Mouse (Mus musculus): ENCODE data around the gene Ifna1.
"Not testable (repeated sequence)": the region's sequence is repeated elsewhere in the genome, so short reads cannot be mapped to it uniquely, and the experiment has no call there.

Ifna1 gene

DNA sequence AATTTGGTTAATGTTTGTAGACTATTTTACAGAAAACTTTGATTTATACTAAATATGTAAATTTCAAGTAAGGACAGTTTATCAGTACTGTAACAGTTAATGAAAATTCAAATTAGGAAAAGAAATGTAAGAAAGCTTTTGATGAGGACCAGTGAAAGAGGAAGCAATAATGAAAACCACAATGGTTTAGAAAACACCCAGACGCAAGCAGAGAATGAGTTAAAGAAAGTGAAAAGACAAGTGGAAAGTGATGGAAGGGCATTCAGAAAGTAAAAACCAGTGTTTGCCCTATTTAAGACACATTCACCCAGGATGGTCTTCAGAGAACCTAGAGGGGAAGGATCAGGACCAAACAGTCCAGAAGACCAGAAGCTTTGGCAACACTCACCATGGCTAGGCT is at the start of gene Ifna1:
TSS of gene Ifna1 (plus strand) at position 390 of the 400 bp plus-strand sequence.
- DNase-seq = no peak

DNA sequence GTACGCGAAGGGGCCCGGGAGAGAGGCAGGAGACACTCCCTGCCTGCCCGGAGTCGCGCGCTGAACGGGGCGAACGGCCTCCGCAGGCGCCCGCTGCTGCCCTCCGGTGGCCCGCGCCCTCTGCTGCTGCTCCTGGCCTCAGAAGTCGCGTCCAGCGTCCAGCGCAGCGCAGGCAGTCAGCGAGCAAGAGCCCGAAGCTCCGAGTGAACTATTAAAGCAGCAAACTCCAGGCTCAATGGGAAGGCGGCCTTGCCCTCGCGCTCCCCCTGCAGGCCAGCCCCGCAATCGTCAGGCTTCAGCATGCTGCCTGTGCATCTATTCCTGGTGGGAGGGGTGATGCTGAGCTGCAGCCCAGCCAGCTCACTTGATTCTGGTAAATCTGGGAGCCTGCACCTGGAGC is 46.9 kb upstream of the Ifna1 start, which contains the start of gene Gm13287:
TSS of gene Gm13287 (plus strand) at position 301 of the 400 bp plus-strand sequence.
- DNase-seq = not testable (repeated sequence)

- DNase-seq = not testable (repeated sequence)
These were observed 44.7 kb upstream of the Ifna1 start, which contains the start of gene Gm13288 for GRCm38 (mm10) chr4:88805231-88805630. Gm13288 (plus strand) TSS chr4:88805531.

- not testable (repeated sequence) for DNase-seq
These were observed 44.1 kb upstream of the Ifna1 start for GRCm38 (mm10) chr4:88805761-88806160.

- no peak for DNase-seq
These were observed 34.0 kb upstream of the Ifna1 start, which contains the start of gene Ifna7 for GRCm38 (mm10) chr4:88815928-88816327. Ifna7 (plus strand) TSS chr4:88816228.

- DNase-seq = no peak
These were observed 30.2 kb upstream of the Ifna1 start, which contains the start of gene Ifna11 for GRCm38 (mm10) chr4:88819659-88820058. Ifna11 (plus strand) TSS chr4:88819959.

- peak; percentile 15 to 33 for DNase-seq
These were observed 26.9 kb upstream of the Ifna1 start for GRCm38 (mm10) chr4:88822995-88823394.

GRCm38 (mm10) chr4:88827116-88827515 is 22.8 kb upstream of the Ifna1 start, which contains the start of gene Ifna6:
Ifna6 (plus strand) TSS chr4:88827416.
- DNase-seq = not testable (repeated sequence)

DNA sequence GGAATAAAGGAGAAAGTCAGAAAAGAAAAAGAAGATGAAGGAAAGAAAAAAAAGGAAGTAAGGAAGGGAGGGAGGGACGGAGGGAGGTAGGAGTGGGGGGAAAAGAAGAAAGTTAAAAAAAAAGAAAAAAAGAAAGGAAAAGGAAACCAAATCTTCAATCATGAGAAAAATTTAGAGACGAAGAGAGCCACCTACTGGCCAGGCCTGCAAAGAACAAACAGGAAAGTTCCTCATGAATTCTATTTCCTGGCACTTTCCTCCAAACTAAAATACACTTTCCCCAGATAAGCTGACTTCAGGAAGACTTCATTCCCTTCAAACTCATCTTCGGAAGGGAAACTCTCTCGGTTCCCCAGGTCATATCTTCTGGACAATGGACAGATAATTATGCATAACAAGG is 19.4 kb upstream of the Ifna1 start:
- peak; percentile 20 to 32 for DNase-seq

GRCm38 (mm10) chr4:88835225-88835624 is 14.7 kb upstream of the Ifna1 start, which contains the start of gene Ifna5:
Ifna5 (plus strand) TSS chr4:88835525.
- DNase-seq = not testable (repeated sequence)

DNA sequence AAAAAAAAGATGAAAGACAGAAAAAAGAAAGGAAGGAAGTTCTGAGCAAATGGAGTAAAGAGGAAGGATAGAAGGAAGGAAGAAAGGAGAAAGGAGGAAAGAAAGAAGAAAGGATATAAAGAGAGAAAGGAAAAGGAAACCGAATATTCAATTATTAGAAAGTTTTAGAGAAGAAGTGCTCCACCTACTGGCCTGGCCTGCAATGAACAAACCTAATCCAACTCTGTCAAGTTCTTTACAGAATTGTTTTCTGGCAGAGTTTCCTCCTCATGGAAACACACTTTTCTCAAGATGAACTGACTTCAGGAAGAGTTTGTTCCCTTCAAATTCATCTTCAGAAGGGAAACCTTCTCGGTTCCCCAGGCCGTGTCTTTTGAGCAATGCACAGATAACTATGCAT is 11.1 kb upstream of the Ifna1 start:
- peak; percentile 5 to 14 for DNase-seq

- no peak for DNase-seq
These were observed 9.8 kb upstream of the Ifna1 start for GRCm38 (mm10) chr4:88840058-88840457.

DNA sequence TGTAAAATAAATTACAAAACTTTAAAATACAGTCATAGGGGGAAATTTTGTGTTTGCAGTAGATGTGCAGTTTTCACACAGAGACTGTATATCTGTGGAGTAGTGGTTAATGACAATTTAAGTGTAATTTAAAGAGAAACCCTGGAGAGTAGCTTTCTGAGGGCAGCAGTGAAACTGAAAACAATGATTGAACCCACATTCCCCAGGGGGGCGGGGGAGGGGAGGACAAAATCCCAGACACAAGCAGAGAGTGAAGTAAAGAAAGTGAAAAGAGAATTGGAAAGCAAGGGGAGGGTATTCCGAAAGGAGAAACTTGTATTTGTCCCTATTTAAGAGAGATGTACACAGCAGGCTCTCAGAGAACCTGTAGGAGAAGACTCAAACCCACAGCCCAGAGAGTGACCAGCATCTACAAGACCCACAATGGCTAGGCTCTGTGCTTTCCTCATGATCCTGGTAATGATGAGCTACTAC is 8.4 kb upstream of the Ifna1 start, which contains the start of gene Ifna4:
TSS of gene Ifna4 (plus strand) at position 424 of the 474 bp plus-strand sequence.
- DNase-seq = no peak

DNA sequence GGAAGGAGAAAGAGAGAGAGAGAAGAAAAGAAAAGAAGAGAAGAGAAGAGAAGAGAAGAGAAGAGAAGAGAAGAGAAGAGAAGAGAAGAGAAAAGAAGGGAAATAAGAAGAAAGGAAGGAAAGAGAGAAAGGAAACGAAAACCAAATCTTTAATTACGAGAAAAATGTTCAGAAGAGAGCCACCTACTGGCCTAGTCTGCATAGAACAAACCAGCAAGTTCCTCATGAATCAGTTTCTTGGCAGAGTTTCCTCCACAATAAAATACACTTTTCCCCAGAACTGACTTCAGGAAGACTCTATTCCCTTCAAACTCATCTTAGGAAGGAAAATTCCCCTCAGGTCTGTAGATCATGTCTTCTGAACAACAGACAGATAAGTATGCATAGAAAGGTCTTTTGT is 4.6 kb upstream of the Ifna1 start:
- DNase-seq = no peak

GRCm38 (mm10) chr4:88851026-88851763 is 1.3 kb downstream of the Ifna1 start:
- DNase-seq = no peak

DNA sequence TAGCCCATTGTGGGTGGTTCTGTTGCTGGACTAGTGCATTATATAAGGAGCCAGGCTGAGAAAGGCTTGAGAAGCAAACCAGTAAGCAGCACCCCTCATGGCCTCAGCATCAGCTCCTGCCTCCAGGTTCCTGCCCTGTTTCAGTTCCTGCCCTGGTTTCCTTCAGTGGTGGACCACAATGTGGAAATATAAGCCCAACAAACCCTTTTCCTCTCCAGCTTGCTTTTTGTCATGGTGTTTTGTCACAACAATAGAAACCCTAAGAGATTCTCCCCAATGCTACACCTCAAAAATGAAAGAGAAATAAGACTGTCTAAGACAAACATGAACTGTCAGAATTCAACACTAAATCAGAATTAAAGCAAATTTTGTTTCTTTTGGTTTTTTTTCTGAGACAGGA is 9.3 kb downstream of the Ifna1 start:
- no peak for DNase-seq

DNA sequence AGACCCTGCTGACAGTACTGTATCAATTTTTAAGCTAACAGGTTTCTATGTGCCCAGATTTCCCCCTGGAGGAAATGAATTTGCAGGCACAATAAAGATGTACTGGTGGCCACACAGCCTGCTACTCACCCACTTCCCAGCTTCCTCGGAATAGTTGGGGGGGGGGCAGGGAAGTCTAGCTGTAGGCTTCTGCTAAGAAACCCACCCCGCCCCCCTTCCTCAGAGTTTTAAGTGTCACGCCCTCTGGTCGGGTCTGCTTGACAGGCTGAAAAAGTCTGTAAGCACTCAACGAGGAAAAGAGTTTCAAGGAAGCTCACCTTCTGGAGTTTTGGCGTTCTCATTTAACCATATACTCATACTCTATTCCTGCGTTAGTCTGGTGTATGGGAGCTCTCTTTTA is 13.4 kb downstream of the Ifna1 start:
- no peak for DNase-seq

DNA sequence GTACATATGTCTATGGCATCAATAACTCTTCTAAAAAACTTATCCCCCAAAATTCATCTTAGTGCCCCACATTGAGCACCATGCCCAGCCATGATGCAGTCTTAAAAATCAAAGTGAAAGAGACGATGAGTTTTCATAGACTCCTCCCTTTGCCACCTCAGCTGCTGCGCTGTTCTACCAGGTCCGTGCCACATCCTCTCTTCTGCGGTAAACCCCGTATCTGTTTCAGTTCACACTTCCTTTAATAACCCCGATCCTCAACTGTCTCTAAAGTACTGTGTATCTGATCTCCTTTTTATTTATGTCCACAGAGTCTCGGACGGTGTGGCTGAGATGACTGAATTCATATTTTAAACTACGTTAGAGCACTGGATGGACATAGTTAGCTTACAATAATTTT is 14.7 kb downstream of the Ifna1 start:
- DNase-seq = no peak

DNA sequence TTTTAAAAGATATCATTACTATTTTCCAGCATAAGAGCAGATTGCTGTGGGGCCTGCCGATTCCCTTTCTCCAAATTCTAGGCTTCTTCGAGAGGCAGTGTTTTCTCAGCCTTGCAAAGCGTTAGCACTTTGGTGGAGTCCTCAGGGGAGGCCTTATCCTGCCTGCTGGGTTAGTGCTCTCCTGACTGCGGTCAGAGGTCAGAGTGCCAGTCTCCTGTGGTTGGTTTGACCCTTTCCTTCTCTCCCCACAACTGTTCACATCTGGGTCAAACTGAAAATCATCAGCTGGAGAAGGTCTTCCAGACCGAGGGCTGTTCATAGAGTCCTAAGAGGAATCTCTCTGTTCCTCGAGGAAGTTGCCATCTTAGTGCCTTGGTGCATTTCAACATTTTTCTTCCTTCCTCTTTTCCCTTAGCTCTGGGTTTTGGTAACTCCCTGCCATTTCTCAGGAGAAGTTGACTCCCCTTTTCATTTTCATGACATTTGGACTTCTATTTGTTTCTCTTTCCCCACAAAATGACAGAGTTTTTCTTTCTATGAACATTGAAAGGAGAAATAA is 15.2 kb downstream of the Ifna1 start:
- no peak for DNase-seq

DNA sequence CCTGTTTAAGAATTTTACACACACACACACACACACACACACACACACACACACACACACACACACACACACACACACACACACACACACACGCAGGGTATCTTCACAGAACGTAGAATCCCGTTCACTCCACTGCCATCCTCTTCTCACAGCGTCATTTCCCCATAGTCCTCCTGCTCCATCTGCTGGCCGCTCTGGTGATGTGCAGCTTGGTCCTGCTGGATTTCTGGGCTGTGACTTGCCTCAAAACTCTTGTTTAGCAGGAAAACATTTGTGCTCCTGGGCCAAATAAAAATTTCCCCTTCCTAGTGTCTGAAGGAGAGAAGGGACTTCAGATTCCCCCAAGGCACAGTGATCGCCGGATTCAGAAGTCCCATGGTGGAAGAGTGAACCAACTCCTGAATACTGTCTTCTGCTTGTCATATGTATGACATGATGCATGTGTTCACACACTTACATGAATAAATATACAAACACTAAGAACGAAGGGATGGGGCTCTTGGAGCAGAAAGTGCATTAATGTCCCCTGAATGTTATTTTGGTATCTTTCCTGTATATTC is 17.6 kb downstream of the Ifna1 start:
- peak; percentile 81 to 85 for DNase-seq

DNA sequence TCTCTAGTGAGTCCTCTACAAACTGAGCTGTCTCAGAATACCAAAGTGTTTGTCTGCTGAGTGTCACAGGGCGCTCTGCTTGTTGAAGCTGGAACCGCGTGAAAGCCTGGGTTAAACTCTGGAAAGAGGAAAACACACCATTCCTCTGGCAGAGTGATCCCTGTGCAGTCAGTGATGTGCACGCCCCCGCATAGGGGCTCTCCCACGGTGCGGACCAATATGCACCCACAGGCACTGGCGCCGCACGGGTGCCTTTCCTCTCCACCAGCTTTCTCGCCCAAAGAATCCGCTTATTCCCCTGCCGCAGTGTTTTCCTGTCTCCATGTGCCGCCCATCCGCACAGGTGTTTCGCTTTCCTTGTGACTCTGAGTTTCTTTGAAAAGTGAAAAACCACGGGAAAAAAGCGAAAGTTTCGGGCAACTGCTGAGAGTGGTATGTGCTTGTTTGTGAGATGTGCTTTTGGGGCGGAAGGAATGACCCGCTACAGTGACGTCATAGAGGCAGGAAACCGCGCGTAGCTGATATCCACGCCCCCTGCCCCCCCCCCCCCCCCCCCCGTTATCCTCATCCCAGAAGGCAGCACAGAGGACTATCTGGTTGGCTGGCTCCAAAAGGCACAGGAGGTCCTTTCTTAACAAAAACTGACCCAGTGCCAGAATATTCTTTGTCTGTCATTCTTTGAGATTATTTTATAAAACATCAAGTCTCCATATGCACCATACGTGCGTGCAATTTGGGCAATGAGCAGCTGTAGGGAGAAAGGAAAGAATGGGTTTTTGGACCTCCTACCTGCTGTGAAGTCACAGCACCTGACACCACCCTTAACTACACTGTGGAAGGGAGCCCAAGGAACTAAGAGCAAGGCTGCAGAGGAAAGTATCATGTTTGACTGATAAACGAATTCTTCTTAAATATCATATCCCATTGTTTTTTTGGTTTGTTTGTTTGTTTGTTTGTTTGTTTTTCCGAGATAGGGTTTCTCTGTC is 18.3 kb downstream of the Ifna1 start:
- peak; percentile 11 to 22 for DNase-seq

DNA sequence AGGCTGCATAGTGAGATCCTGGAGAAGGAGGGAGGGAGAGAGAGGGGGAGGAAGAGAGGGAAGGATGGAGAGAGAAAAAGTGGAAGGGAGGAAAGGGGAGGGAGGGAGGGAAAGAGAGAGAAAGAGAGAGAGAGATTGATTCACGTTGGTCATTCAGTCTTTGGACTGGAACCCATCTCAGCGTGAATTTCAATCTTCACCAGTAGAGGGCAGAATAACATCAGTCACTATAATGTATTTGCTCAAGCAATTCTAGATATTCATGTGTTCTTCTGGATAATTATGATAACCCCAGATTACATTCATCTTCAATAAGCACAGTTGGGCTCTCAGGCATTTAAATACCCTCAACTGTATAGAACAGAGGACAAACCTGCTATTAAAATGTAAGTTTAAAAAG is 22.8 kb downstream of the Ifna1 start:
- peak; percentile 58 to 65 for DNase-seq
